Mouse (Mus musculus): ENCODE results near the gene Fcamr.

The Fcamr gene

GRCm38 (mm10) chr1:130857456-130857855 is 56.8 kb downstream of the Fcamr start:
- no peak for DNase-seq

- no peak for DNase-seq
Observed at GRCm38 (mm10) chr1:130864238-130864637, 63.5 kb downstream of the Fcamr start.

Data from embryo, embryonic 11 days (tissue).